Mouse (Mus musculus) embryonic fibroblast, embryonic 13.5 days (primary cell): ENCODE data around the gene Fam166b. TPM values are rescaled to one million over a fixed set of nuclear protein-coding genes. Genes with fewer than 3 reads are reported as not detected.

ENCODE experiments used
- H3K27ac ChIP-seq: 2 replicates; pipeline ENCODE4 v1.5.1; 2012; ENCODE audit warnings: low read length, control low read depth, inconsistent platforms; ENCODE audit not compliant: insufficient read depth
- H3K4me1 ChIP-seq: 2 replicates; pipeline ENCODE4 v1.6.1; 2011; ENCODE audit warnings: low read length; ENCODE audit not compliant: control insufficient read depth, insufficient read depth
- H3K4me3 ChIP-seq: 2 replicates; pipeline ENCODE4 v1.5.1; 2011; ENCODE audit warnings: mild to moderate bottlenecking, control low read depth, low read length; ENCODE audit not compliant: insufficient read depth
- CTCF ChIP-seq: IDR thresholded peaks from 2 replicates; pipeline ENCODE4 v1.5.1; 2011; ENCODE audit warnings: mild to moderate bottlenecking, control low read depth, low read length, moderate library complexity, borderline replicate concordance; ENCODE audit not compliant: insufficient read depth
- POLR2A ChIP-seq: IDR thresholded peaks from 2 replicates; pipeline ENCODE4 v1.6.1; 2011; ENCODE audit warnings: low read depth, mild to moderate bottlenecking, control low read depth, low read length, moderate library complexity
- polyA plus RNA-seq: library from polyadenylated mRNA; stranded (reverse); fragments of >200 nt; gene quantifications from 2 replicates; pipeline ENCODE4 v1.2.4, GENCODE M21; 2011; ENCODE audit warnings: low read depth; ENCODE audit not compliant: missing spikeins, insufficient read length

The Fam166b gene
- polyA plus RNA-seq, 1 experiment = not detected

DNA sequence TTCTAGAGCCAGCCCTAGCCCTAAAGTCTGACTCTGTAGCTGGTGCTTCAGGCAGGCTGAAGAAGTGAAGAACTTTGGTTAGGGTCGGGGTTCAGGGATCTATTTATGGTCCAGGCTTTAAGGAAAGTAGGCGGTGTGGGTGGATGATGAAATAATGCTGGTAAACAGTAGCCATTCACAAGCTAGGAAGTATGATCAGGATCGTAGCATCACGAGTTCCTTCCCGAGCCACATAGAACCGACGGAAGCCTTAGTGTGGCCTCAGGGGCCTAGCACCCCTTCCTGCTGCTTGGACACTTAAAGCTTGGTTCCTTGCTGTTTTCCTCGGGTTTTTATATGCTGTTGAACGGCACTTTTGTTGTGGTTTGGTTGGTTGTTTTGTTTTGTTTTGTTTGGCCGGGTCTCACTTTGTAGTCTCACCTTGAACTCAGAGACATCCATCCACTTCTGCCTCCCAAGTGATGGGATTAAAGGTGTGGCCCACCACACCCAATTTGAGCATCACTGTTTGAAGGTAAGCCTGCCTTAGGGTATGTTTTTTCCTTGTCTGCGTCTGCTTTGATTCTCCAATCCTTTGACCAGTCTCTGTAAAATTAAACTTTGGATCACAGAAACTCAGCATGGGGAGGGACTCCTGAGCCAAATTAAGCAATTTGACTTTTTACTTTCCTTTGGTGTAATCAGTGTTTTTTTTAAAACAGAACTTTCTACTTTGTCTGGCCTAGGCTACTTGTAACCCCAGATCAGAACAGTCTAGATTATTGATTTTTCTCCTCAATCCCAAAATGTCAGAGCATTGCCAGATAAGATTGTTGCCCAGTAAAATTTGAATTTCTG is 45.5 kb downstream of the Fam166b start:
- Histone ChIP-seq H3K4me3 (peak overlapping the region; percentile 79), H3K27ac (peak overlapping the region; percentile 79), H3K4me1 (0 out of 2 replicates have a peak, but pooled peaks cover 4% of the 10 kb centered on the region)
- TF ChIP-seq POLR2A (peak; percentile 38), CTCF (no peak)

DNA sequence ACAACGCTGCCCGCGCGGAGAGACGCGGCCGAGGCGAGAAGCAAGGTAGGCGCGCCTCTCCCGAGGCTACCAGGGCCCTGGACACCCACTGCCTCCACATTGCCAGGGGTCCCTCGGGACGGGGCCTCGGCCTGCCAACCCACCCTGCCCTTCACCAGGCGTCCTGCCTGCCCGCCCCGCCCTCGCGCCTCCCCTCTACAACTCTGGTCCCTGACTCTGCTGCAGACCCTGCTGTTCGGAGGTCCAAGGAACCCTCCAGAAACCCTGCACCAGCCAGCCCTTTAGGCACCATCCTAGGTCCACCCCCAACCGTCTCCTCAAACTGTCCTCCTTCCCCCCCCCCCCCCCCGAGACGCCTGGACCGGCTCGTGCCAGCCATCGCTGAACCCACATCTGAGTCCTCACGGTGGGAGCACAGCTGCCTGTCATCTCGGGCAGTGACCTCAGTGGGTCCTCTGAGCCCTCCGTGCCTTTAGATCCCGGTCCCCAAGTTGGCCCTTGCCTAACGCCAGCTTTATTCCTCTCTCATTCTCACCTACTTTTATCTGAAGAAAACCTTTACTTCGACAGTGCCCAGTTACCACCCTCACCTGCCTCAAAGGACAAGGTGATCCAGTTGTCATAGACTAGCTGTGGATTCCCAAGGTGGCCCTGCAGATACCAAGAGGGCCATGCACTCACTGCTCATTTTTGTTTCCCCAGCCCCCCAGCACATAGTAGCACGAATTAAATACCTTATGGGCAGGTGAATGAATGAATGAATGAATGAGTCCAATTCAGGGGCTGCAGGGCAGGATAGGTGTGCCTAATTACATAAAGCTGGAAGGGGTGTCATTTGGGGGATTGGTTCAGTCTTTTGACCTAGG is 46.5 kb downstream of the Fam166b start:
- TF ChIP-seq CTCF (no peak), POLR2A (peak; percentile 37)
- Histone ChIP-seq H3K4me3 (peak overlapping the region; percentile 79), H3K27ac (peak overlapping the region; percentile 86), H3K4me1 (0 out of 2 replicates have a peak, but pooled peaks cover 4% of the 10 kb centered on the region)

DNA sequence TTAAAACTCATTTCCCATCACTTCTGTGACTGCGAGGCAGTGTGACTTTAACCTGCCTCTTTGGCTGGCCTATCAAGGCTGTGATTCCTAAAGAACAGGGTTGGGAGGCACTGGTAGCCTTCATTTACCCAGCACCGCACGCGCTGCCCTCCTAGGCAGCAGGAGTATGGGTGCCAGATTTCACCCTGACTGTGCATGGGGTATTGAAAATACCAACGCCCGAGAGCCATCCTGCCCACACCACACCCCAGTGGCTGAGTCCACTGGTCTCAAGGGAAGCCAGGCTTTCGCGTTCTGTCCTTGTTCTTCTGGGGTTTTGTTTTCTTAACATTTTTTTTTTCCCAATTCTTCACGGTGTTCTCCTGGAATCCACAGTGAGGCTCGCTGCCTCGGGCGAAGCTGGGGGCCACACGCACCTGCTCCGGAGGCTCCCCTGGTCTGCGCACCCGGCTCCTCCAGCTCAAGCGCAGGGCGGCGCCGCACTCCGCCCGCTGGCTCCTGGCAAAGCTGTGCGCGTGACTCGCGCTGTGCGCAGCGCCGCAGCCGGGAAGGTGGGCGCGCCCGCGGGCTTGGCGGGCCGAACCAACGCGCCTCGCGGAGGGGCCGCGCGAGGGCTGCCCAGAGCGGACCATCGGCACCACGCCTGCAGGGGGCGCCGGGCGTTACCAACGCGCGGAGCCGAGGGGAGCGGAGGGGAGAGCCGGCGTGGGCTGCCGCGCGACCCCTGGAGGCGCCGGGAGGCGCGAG is 47.4 kb downstream of the Fam166b start, which contains the start of gene Rusc2:
Gene Rusc2 (plus strand): TSS at position 572 of the 747 bp plus-strand sequence.
- Histone ChIP-seq H3K4me1 (0 out of 2 replicates have a peak, but pooled peaks cover 4% of the 10 kb centered on the region), H3K27ac (peak within 1 kb of the TSS; percentile 86), H3K4me3 (peak within 1 kb of the TSS; percentile 79)
- TF ChIP-seq POLR2A (peak; percentile 58; the same call in 1 of the 2 replicates), CTCF (peak; percentile 44; the same call in 1 of the 2 replicates)

DNA sequence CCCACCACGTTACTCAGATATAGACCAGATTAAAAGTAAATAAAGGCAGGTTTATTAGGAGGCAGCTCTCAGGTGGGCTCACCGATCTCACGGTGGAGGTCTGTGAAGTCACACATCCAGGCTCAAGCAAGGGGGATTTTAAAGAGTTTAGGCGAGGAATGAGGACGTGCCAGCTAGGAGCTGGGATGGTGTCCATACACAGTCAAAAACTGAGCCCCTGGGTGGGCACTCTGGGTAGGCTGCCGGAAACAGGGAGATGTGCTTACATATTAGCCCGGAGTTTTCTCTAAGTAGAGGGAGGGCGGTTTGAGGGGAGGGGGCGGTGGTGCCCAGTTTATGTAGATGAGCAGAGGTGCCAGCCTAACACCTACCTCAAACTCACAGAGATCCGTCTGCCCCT is 48.0 kb downstream of the Fam166b start:
- 0 out of 2 replicates have a peak, but pooled peaks cover 4% of the 10 kb centered on the region for H3K4me1 ChIP-seq
- peak overlapping the region; percentile 86; the same call in 1 of the 2 replicates for H3K27ac ChIP-seq
- H3K4me3 ChIP-seq = peak overlapping the region; percentile 79
- TF ChIP-seq CTCF (no peak), POLR2A (no peak)

DNA sequence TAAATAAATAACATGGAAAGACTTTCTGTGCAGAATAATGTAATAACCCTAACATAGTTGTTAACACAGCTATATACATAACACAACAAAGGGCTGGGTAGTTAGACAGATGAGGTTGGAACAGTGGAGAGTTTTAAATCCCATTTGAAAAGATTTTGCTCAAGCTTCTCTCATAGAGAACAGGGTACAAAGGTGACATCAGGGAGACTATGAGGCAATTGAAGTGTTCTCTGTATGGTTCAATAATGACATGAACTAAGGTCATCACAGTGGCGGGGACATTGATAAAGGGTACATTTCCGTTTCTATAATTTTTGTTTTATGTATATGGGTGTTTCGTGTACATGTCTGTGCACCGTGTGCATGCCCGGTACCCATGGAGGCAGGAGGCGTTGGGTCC is 49.3 kb downstream of the Fam166b start:
- Histone ChIP-seq H3K4me3 (no peak overlapping the region), H3K27ac (no peak overlapping the region), H3K4me1 (0 out of 2 replicates have a peak, but pooled peaks cover 4% of the 10 kb centered on the region)
- TF ChIP-seq POLR2A = no peak
- TF ChIP-seq CTCF = no peak

Other genes with a start within 250 kb of the Fam166b start
- 0.32 TPM in 1 of 2 replicates, not detected in the other for gene Atp8b5, start 162.0 kb downstream of the Fam166b start, polyA plus RNA-seq
- 44.7 and 80.5 TPM in 2 replicates for gene Rusc2, start 47.2 kb downstream of the Fam166b start, polyA plus RNA-seq
- gene Tesk1, start 12.8 kb upstream of the Fam166b start, polyA plus RNA-seq = 28.6 and 33.4 TPM in 2 replicates
- 3.8 TPM in 1 of 2 replicates, not detected in the other for gene Cd72, start 25.5 kb upstream of the Fam166b start, polyA plus RNA-seq
- not detected in 2 replicates for gene Sit1, start 54.6 kb upstream of the Fam166b start, polyA plus RNA-seq
- 32.5 and 39.2 TPM in 2 replicates for gene Ccdc107, start 63.8 kb upstream of the Fam166b start, polyA plus RNA-seq
- gene Arhgef39, start 70.6 kb upstream of the Fam166b start, polyA plus RNA-seq = 5.4 and 12.8 TPM in 2 replicates
- gene Car9, start 77.8 kb upstream of the Fam166b start, polyA plus RNA-seq = 0.48 and 2.0 TPM in 2 replicates
- gene Tpm2, start 94.6 kb upstream of the Fam166b start, polyA plus RNA-seq = 722 and 1,110 TPM in 2 replicates
- 72.4 and 89.0 TPM in 2 replicates for gene Creb3, start 133.2 kb upstream of the Fam166b start, polyA plus RNA-seq
- 291 and 380 TPM in 2 replicates for gene Tln1, start 133.6 kb upstream of the Fam166b start, polyA plus RNA-seq
- 34.6 and 45.4 TPM in 2 replicates for gene Rgp1, start 149.6 kb upstream of the Fam166b start, polyA plus RNA-seq
- 4.5 and 7.6 TPM in 2 replicates for gene Gba2, start 149.7 kb upstream of the Fam166b start, polyA plus RNA-seq
- gene Msmp, start 155.4 kb upstream of the Fam166b start, polyA plus RNA-seq = not detected in 2 replicates
- gene Npr2, start 202.8 kb upstream of the Fam166b start, polyA plus RNA-seq = 60.0 and 62.1 TPM in 2 replicates
- not detected in 2 replicates for gene Spag8, start 224.5 kb upstream of the Fam166b start, polyA plus RNA-seq
- 22.9 and 27.9 TPM in 2 replicates for gene Hint2, start 227.3 kb upstream of the Fam166b start, polyA plus RNA-seq
- gene Tmem8b, start 239.8 kb upstream of the Fam166b start, polyA plus RNA-seq = 5.2 and 7.4 TPM in 2 replicates
- gene Fam221b, start 240.0 kb upstream of the Fam166b start, polyA plus RNA-seq = 0.62 and 0.67 TPM in 2 replicates